Mouse (Mus musculus) lung, postnatal 10 days (tissue): ENCODE data around the gene Lhx3.

Source experiments
- DNase-seq: peaks from one replicate; pipeline ENCODE4 v3.0.0; 2021

The Lhx3 gene

DNA sequence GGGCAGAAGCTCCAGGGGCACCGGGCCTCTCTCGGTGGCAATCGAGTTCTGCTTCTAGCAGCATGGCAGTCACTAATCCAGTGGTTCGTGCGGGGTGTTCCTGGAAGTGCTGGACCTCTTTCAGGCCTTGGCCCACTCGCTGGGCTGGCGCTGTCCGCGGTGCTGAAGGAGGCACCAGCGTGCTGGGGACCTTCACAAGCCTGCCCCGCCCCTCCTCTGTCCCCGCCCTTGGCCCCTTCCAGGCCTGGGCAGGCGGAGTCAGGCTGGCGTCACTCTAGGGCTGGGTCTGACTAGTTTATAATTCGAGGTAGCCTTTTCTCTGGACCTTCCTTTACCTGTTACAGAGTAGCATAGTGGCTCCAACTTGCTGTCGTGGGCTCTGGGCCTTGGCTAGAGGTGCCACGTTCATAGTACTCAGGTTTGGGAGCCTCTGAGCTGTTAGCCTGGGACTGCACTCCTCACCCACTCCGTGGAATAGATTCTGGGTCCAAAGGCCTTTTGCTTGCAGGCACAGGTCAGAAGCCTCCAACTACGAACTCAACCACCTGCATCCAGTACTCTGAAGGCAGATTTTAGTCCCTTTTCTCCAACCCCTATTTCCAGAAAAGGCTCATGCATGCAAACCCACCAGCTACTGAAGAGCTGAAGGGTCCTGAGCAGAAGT is at the start of gene Lhx3:
TSS of gene Lhx3 (minus strand) at position 164 of the 664 bp plus-strand sequence.
- peak; percentile 94 for DNase-seq

DNA sequence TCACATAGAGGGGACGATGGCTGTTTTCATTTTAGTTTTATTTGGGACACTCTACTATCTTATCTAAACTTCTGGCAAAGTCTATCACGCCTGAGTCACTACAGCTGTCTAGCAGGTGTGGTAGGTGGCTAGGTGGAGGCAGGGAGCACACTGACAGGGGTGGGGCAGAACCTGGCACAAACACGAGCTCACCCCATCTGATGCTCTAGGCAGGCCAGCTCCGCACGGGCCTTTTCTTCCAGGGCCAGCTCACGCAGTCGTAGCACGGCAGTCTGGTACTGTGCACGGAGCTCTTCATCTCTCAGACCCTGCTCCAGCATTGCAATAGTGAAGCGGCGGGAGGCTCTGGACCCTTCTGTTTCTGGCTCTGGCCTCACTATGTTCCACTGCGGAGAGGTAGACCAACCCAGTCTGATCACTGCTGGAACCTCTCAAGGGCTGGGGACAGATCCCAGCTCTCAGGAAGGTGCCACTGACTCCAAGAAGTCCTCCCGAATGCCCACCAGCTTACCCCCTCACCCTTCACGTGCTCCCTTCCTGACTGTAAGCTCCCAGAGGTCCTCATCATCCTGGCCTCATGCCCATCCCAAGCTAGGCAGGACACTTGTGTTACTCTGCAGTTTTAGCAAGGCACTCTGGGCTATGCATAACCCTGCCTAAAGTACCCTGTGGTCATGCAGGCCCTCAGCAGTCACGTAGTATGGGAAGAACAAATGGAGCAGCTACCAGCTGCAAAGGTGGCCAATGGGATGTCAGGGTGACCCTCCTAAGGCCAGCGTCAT is 49.4 kb upstream of the Lhx3 start:
- DNase-seq, result no peak

- DNase-seq, result no peak
These were observed 46.7 kb upstream of the Lhx3 start for GRCm38 (mm10) chr2:26254816-26255215.

DNA sequence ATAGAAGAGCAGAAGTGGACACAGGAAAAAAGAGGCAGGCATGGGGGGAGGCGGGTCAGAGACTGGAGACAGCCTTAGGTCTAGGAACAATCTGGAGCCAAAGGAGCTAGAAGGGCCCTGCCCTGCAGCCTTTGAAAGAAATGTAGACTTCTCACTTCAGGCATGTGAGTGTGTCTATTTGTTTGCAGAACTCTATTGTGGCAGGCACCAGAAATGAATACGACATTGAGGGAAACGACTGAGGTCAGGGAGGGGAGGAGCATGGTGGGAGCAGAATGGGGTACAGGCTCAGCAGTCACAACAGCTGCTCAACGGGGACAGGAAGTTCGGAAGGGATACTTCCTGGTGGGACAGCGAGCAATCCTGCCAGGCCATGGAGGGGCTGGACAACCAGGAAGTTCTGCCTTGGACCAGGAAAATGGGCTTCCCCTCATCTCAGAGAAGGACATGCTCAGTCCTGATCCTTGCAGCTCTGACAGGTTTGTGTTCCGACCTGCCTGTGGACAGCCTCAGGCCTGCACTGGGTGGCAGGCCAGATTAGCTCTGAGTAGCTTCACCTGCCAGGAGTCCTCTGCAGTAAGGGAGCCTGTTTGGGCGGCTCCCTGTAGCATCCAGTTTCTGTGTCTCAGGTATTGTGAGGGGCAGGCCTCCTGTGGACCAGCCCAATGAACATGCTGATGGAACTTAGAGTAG is 44.6 kb upstream of the Lhx3 start:
- DNase-seq, result peak; percentile 19

DNA sequence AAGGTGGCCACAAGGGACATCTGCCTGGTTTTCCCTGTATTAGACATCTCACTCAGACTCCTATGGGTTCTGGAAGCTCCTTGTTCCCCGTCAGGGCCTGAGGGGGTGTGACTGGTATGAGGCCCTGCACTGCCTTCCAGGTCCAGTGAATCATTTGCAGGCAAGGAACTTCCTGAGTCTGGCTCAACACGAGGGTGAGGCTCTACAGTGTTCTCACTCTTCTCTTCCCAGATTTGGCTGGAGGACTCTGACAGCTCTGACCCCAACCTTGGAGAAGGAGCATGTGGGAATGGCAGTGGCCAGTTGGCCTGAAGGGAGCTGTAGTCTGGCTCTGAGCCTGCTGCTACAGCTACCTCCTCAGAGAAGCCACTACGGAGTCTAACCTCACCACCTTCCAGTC is 39.4 kb upstream of the Lhx3 start:
- peak; percentile 42 for DNase-seq

DNA sequence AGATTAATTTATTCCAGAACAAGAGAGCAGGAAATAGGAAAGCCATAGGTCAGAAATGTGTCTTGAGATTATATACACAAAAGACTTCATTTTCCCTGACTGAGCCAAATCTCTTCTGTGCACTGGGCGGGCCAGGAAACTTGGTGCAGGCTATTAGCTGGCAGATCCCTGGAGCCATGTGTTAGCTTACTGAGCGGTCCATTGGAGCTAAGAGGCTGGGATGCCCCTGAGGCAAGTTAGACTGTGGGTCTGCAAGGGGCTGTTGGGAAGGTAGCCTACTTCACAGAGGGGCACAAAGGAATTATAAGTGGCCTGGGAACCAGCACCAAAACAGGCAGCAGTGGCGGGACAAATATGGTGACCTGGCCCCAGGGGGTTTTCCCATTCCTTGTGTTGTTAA is 32.8 kb upstream of the Lhx3 start:
- peak; percentile 51 for DNase-seq

- peak; percentile 74 for DNase-seq
These were observed 32.2 kb upstream of the Lhx3 start for GRCm38 (mm10) chr2:26240330-26240729.

DNA sequence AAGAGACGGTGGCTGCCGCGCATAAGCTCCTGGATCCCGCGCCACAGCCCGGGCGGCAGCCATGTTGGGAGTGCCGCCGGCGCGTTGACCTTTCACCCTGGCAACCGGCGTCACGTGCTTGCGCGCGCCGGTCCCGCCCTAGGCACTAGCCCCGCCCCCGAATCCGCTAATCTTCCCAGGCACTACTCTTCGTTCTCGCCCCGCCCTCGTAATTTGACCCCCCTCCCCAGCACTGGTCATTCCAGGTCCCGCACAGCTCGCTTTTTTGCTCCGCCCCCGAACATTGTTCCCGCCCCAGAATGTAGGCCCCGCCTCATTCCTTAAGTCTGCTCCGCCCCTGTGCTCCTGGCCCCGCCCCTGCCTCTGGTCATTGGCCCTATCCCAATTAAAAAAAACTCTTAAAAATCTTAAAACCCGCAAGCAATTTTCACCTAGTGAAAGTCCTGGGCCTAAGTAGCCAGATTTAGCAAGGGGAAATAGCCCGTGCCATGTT is 29.2 kb upstream of the Lhx3 start, which contains the start of gene Qsox2:
TSS of gene Qsox2 (minus strand) at position 236 of the 493 bp plus-strand sequence.
- peak; percentile 97 for DNase-seq

GRCm38 (mm10) chr2:26236681-26237289 is 28.7 kb upstream of the Lhx3 start:
- DNase-seq, result no peak

GRCm38 (mm10) chr2:26234771-26235170 is 26.7 kb upstream of the Lhx3 start:
- DNase-seq, result no peak

DNA sequence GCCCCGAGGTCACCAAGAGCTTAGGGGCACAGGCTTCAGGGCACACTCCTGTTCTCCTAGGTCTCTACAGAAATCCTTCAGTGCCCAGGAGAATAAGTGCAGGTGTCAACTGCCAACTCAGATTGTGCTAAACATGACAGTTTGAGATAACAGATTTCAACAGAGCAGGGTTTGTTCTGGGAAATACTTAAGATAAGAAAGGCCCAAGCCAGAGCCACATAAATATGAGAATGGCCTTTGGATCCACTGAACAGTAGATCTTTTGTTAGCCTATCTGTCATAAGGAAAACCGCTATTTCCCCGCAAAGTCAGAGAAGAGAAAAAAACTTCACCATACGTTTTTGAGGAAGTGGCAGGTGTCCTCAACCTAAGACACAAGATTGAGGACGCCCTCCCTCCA is 26.2 kb upstream of the Lhx3 start:
- DNase-seq, result no peak

DNA sequence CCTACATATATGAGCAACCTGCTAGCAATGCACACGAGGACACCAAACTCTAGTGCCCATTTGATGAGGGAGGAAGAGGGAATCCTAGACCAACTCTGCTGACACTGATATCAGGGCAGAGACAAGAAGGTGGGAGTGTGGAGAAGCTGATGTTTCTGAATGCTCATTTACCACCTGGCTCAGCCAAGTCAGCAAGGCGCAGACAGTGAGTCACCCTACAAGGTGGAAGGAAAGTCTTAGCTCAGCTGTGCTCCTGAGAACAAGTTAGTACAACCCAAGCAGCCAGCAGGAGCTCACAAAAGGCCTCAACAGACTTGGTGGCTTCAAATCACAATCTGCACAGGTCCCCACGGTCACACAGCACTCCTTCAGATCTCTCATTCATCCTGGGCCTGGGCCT is 23.3 kb upstream of the Lhx3 start:
- no peak for DNase-seq

DNA sequence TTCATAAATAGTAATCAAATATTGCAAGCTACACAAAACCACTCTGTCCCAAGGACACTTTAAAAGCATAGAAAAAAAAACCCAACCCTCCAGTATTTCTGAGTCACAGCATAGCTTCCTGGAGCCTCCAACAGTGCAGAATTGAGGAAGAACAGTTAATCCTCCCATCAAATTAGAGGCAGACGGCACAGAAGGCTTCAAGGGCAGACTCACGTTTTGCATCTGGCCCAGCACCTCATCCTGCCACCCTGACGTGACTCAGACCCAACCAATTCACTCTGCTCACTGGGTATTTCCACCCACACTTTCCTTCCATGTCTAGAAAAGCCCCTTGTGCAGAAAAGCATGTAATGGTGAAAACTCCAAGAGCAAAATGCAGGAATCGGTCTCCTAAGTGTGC is 22.2 kb upstream of the Lhx3 start:
- DNase-seq, result no peak

DNA sequence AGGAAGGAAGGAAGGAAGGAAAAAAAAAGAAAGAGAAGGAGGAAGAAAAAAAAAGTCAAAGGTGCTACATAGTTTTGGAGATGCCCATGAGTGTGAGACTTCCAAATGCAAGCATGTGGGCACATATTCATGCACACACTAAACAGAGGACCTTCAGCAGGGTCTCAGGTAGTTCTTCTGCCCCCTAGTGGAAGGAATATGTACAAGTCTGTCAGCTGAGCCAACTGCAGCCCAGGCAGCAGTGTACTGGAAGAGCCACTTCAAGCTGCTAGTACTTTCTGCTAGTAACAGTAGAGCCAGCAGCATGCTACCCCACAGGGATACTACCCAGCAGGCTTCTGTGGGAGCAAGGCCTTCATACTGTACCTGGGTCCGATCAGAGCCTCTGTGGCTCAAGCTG is 19.7 kb upstream of the Lhx3 start:
- DNase-seq, result peak; percentile 63

DNA sequence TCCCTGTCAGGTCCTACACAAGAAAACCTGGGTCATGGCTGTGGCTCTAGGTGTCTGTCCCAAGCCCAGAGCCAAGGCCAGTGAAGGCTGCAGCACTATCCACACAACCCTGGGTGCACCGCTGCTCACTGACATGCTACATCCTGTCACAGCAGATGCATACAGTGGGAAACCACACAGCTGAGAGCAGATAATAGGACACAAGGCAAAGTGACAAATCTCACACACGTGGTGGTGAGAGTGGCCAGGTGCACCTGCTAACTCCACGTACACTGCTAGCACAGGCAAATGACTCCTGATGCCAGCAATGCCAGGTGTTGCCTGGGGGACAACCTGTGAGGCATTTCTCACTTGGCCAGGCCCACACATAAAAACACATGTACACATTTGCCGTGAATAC is 17.2 kb upstream of the Lhx3 start:
- no peak for DNase-seq

DNA sequence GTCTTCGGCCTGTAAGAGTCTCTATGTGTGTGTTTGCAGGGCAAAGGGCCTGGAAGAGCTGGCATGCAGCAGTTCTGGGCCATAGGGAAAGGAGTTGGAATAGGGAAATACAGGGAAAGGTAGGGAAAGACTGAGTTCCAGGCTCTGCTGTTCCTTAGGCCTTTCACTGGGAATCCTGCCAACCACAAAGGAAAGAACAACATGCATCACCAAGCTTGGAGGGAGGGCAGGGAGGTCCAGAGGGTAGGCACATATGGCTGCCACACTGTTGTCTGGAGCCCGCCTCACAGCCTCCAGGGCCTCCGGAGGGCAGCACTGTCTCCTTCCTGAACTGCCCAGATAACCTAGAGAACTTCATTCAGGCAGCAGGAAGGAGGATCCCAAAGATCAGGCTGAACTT is 15.9 kb upstream of the Lhx3 start:
- no peak for DNase-seq

DNA sequence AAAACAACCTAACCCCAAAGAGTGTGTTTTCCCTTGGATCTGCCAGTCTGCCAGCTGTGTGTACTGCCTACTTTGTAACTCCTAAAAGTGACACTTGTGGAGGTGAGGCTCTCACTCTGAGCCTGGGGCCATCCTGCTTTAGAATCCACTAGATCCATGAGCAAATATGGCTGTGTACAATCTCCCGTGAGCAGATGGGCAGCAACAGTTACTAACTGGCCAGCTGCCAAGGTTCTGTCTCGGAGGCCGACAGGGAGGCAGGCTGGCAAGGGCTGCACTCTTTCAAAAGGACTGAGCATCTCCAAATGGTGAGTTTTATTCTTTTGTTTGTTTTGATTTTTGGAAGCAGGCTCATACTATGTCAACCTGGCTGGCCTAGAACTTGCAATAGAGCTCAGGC is 6.4 kb upstream of the Lhx3 start:
- no peak for DNase-seq

GRCm38 (mm10) chr2:26209566-26209965 is 1.5 kb upstream of the Lhx3 start:
- DNase-seq, result no peak

- no peak for DNase-seq
These were observed 530 bp downstream of the Lhx3 start for GRCm38 (mm10) chr2:26207559-26207958.

DNA sequence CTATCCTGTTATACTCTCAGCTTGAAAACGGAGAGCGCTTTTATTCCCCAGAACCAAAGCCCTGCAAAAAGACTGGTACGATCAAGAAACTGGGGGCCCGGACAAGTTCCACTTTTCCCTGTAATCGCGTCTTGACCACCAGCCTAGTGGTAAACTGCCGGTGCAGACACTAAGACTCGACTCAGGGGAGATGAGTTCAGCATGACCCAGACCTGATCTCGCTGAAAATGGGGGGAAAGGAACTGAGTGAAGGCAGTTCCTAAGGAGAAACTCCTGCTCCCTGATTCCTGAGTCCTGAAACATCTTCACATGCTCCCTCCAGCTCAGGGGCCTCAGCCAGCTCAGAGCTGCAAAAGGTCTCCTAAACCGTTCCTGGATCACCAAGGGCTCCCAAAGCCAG is 2.3 kb downstream of the Lhx3 start:
- no peak for DNase-seq

DNA sequence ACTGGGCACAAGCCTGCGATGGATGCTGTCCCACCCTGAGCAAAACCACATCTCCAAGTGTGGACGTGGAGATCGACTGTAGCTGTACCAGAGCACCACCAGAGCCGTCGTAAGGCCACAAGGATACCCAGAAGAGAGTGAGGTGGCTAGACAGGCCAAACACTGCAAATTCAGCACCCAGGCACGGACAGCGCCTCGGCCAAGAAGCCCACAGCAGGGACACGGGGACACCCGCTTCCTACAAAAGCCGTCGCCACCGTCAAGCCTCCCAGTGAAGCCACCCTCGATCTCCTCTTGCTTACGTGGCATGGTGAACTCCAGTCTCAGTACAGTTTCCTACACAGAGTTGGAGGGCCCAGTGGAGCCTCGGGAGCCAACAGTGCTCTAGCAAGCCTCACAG is 3.0 kb downstream of the Lhx3 start:
- DNase-seq, result peak; percentile 57

DNA sequence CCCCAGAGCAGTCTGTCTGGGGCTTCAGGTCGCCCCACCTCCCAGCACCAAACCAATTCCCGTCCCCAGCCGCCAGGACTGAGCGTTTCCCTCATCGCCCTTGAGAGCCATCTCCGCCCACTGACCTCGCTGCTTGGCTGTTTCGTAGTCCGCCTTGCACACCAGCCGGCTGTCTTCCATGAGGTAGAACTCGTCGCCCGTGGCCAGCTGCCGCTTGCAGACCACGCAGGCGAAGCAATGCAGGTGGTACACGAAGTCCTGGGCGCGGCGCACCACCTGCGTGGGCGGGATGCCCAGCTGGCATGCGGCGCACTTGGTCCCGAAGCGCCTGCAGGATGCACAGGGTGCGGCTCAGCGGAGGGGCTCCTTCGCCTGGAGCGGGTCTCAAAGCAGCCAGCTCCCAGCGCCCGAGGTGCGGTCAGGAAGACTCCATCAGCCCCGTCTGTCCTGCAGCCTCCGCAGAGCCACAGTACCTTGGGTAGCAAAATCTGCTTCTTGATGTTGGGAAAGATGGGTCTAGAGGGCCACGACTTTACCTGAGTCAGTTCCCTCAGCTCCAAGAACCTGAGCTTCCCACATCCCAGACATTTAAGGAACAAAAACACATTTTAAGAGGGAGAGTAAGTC is 5.1 kb downstream of the Lhx3 start:
- no peak for DNase-seq
